In genomic region chr6:5495961-5496853, GRCm38 (mm10) we compare ENCODE assay signal across 8 mouse cellular contexts. TPM values are rescaled to one million over a fixed set of nuclear protein-coding genes. Genes with fewer than 3 reads are reported as not detected.
A peak's percentile ranks its signal among the peaks of the same experiment; 100 is the strongest.
DNase-seq lines count a peak whose midpoint lies in the region; ATAC-seq lines count a peak whose summit lies in the region.

Gene Pdk4 (minus strand): TSS chr6:5496309.

- ATAC-seq in frontal cortex, adult (ENCODE audit: low TSS enrichment), result peak; percentile 84
- peak; percentile 92 for ATAC-seq in liver, embryonic 16.5 days (ENCODE audit: low read depth)

- peak; percentile 96 for DNase-seq in NIH3T3 (ENCODE audit: low read depth)
- DNase-seq in cerebellum, adult 9-10 months, result peak; percentile 23
- DNase-seq in heart, postnatal 36 days, result peak; percentile 87 to 91
- peak; percentile 42 to 70 for DNase-seq in layer of hippocampus, adult 18-20 months (ENCODE audit: low spot score in 2 of 2)
- peak; percentile 94 for DNase-seq in ovary, adult 18-20 months (ENCODE audit: low spot score)
- DNase-seq in urinary bladder, postnatal 14 days (ENCODE audit: low spot score), result peak; percentile 88

- intact Hi-C loops in heart, postnatal 36 days (cut with DNase I), result loop anchor here (2.0 to 10.0 kb wide), 4 partner anchors 13 to 241 kb away; partner anchors contain the start of genes Pon2 and Pon3

- H3K4me2 ChIP-seq in liver, embryonic 16.5 days (ENCODE audit: low read depth, low read length), result peak within 1 kb of the TSS; percentile 39

- no peaks in the 10 kb centered on the region for H3K36me3 ChIP-seq in liver, embryonic 16.5 days (ENCODE audit: control insufficient read depth, insufficient read depth)

- no peaks in the 10 kb centered on the region for H3K4me1 ChIP-seq in liver, embryonic 16.5 days (ENCODE audit: control insufficient read depth, low read depth, low read length)

- peak within 1 kb of the TSS; percentile 37 for H3K9ac ChIP-seq in liver, embryonic 16.5 days (ENCODE audit: low read depth, low read length)

- peak within 1 kb of the TSS; percentile 41; the same call in 1 of the 2 replicates for H3K27ac ChIP-seq in liver, embryonic 16.5 days (ENCODE audit: low read length)

- no peaks in the 10 kb centered on the region for H3K9me3 ChIP-seq in liver, embryonic 16.5 days (replicated peaks; ENCODE audit: control insufficient read depth, low read length)

- WGBS in liver, embryonic 16.5 days (ENCODE audit: insufficient replicate concordance), result 4% methylated on average over 43 of the region's 43 CpGs

- H3K27me3 ChIP-seq in liver, embryonic 16.5 days (ENCODE audit: control insufficient read depth, insufficient read depth, low read depth, low read length), result peaks cover 3% of the 10 kb centered on the region; the same call in 1 of the 2 replicates

- peak within 1 kb of the TSS; percentile 50 for H3K4me3 ChIP-seq in liver, embryonic 16.5 days (ENCODE audit: low read depth, low read length)

RNA-seq across cellular contexts. Expression of gene Pdk4, which starts in this region (rescaled TPM):
- total RNA-seq in heart, postnatal 36 days (2021), result 1,000 to 10,000 TPM; 1,249 to 1,910 TPM
- total RNA-seq in layer of hippocampus, adult 18-20 months (2021), result 10 to 100 TPM; 22.2 to 33.2 TPM
- polyA plus RNA-seq in liver, embryonic 16.5 days (2015; fragmentation: Nextera tagmentation; extraction: Ambion mirVana), result 3.6 and 4.1 TPM in 2 replicates

Comparison
In these comparisons a context has a peak if more than half of its experiments do, and no peak if none do; other contexts are left out.
1. Peak in every context shown above with its lines: DNase-seq, ATAC-seq, H3K4me3 ChIP-seq and H3K27ac ChIP-seq.
2. RNA of gene Pdk4 (total RNA-seq): 1,249 to 1,910 TPM in heart, postnatal 36 days; 22.2 to 33.2 TPM in layer of hippocampus, adult 18-20 months; every median in the first group is over 10 times any median in the second.
3. DNase-seq: peak in every context shown above with its lines; median percentile 96 in NIH3T3; 94 in ovary, adult 18-20 months; 89 in heart, postnatal 36 days; 88 in urinary bladder, postnatal 14 days; 56 in layer of hippocampus, adult 18-20 months; 23 in cerebellum, adult 9-10 months.